Mouse (Mus musculus) layer of hippocampus, postnatal 14 days (tissue): ENCODE data around the gene Rasl10b. TPM values are rescaled to one million over a fixed set of nuclear protein-coding genes. Genes with fewer than 3 reads are reported as not detected.

Experiments used
- DNase-seq, 2 experiments: peaks; one replicate each; pipeline ENCODE4 v3.0.0; 2021 to 2022; ENCODE audit warnings: low spot score in 2 of 2, mixed read lengths in 1 of 2
- total RNA-seq, 2 experiments: library from RNA; stranded (reverse); gene quantifications; 2 replicates each; pipeline ENCODE4 v1.2.3; 2021

Rasl10b gene
- total RNA-seq, 2 experiments from 2014 or later = 219 to 224 TPM

DNA sequence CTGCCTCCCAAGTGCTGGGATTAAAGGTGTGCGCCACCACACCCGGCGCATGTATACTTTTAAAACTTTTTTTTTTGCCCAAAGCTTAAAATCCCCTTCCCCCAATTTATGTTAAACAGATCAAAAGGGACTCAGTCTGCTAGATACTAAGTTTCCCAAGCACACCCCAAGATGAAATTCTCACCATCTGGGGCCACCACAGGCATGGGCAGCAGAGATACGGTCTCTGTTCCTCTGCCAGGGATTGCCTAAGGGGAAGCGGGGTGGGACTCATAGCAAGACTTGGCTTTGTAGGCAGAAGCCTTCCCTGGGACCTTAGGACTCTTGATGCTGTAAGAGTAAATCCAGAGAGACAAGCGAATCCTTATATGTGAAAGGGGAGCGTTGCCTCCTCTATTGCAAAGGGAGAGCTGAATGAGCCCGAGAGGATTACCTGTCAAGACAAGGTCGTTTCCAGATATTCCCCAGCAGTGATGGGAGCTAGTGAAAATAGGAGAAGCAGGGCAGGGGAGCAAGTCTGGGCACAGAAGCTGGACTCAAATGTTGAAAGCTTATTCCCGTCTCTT is 52.6 kb downstream of the Rasl10b start:
- DNase-seq = no peak

DNA sequence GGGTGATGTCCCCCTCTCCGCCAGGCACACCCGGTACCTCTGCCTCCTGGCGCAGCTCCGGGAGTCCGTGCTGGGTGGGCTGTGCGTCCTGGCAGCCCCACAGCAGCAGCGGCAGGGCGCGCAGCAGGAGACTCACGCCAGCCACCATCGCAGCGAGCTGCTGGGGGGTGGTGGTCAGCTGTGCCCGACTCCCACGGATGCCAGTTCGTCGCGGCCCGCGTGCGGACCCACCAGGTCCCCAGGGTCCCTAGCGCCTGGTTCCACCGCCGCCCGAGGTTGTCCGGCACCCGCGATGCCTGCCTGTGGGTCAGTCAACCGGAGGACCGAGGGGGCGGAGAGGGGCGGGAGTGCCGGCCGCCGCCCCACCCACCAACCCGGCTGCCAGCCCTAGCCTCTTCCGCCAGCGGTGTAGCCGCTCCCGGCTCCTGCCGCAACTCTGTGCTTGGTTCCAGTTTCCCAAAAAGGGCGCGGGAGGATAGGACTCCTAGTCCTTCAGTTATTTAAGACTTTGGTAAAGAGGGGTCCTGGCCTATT is 53.8 kb downstream of the Rasl10b start, which contains the start of gene Mmp28:
Mmp28 (minus strand) TSS at position 361 of the 534 bp plus-strand sequence.
- no peak for DNase-seq

DNA sequence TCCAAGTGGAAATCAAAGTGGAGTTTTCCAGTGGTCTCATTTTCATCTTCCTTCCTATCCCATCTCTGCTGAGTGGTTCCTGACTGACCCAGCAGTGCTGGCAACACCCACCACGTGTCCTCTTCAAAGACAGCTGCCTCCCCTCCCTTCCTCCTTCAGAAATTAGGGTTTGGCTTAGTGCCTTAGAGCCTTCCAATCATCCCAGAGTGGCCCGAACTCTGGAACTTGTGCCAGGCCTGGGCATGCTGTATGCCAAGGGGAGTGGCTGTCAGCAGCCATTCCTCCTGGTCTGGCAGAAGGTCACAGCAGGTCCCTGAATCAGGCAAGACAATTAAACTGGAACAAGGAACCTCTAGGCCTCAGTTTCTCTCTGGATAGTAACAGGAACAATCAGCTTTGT is 57.0 kb downstream of the Rasl10b start:
- peak in 1 of 2 experiments; percentile 37 for DNase-seq

DNA sequence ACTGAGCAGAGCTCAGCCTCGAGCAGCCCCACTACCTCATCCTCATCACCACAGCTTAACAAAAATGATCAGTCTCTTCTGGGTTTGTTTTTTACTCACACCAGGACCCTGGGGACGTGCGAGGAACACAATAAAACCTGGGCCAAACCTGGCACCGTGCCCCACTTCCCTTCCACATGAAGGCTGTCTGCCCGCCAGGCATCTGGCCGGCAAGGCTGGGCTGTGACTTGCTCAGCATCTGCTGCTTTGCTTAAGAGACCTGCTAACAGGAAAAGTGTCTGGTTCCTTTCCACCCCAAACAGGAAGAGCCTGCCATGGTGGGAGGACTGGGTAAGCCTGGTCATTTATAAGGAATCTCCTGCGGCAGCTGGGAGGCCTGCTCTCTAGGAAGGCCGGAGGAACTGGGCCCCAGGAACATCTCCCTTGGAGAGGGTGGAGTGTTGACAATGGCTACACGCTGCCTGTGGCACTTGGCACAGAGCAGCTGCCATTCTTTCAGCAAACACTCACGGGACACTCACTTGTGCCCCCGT is 58.2 kb downstream of the Rasl10b start:
- DNase-seq = peak in 1 of 2 experiments; percentile 49

DNA sequence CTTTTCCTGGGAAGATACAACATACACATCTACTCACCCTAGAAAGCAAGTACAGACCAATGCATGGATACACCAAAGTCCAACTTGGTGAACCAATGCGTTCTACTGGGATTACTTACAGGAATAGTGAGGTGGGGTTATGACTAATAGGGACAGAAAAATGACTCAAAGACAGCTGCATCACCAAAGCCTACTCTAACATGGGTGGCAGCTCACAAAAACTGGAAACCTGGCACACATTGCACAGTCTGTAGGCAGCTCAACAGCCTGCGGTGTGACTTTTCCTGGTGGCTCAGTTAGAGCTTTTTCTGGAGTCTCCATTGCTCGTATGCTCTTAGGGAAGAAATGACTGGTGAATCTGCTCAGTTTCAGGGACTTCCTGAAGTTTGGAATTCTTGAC is 59.8 kb downstream of the Rasl10b start:
- no peak for DNase-seq

Other genes starting within 250 kb of the Rasl10b start
- gene Slfn4, start 234.0 kb upstream of the Rasl10b start, total RNA-seq = under 1 TPM in 1 of 2 experiments, not detected in 1; 0.17 TPM
- gene Slfn3, start 217.8 kb upstream of the Rasl10b start, total RNA-seq = under 1 TPM; 0.26 to 0.32 TPM
- not detected for gene Slfn14, start 122.4 kb upstream of the Rasl10b start, total RNA-seq
- 100 to 1,000 TPM; 352 to 359 TPM for gene Ap2b1, start 110.1 kb upstream of the Rasl10b start, total RNA-seq
- 10 to 100 TPM in 1 of 2 experiments, 1 to 10 TPM in 1; 9.2 to 10.7 TPM for gene Pex12, start 106.6 kb upstream of the Rasl10b start, total RNA-seq
- gene Gas2l2, start 20.3 kb downstream of the Rasl10b start, total RNA-seq = 1 to 10 TPM in 1 of 2 experiments, under 1 TPM in 1; 0.29 to 1.0 TPM
- not detected for gene 1700020L24Rik, start 28.5 kb downstream of the Rasl10b start, total RNA-seq
- 1 to 10 TPM; 3.2 to 3.3 TPM for gene Mmp28, start 53.9 kb downstream of the Rasl10b start, total RNA-seq
- gene Taf15, start 63.9 kb downstream of the Rasl10b start, total RNA-seq = 10 to 100 TPM; 64.1 to 65.9 TPM
- gene Heatr9, start 113.0 kb downstream of the Rasl10b start, total RNA-seq = not detected
- not detected for gene Ccl5, start 121.4 kb downstream of the Rasl10b start, total RNA-seq
- gene Ccl9, start 169.5 kb downstream of the Rasl10b start, total RNA-seq = 1 to 10 TPM; 5.6 to 6.8 TPM
- 1 to 10 TPM; 1.2 to 1.5 TPM for gene Ccl6, start 183.9 kb downstream of the Rasl10b start, total RNA-seq
- gene Rpl9-ps1, start 236.5 kb downstream of the Rasl10b start, total RNA-seq = not detected
- gene Ccl3, start 240.2 kb downstream of the Rasl10b start, total RNA-seq = not detected